Mouse (Mus musculus): ENCODE data around the gene Rhobtb1. TPM values are rescaled to one million over a fixed set of nuclear protein-coding genes. Genes with fewer than 3 reads are reported as not detected.

The Rhobtb1 gene
- polyA plus RNA-seq, 1 experiment, result 8.0 TPM

DNA sequence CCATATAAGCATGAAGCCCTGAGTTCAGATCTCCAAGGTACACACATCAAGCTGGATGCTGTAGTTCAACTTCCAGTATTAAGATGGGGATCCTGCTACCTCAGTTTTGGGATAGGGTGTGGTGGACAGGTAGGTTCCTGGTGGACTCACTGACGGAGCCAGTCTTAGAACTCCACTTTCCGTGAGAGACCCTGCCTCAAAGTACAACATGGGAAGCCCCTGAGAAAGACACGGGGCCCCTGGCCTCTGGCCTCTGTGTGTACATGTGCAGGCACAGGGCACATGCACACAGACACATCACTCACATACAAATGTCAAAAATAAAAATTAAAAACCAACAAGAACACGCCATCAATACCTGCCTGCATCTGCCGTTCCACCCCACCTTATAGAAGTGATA lies 74.2 kb downstream of the Rhobtb1 start:
- no peak for DNase-seq
- Histone ChIP-seq H3K36me3 (ENCODE audit: control insufficient read depth, insufficient read depth, low read length) (no peaks in the 10 kb centered on the region), H3K27ac (ENCODE audit: control insufficient read depth, insufficient read depth, low read length) (no peak overlapping the region), H3K27me3 (ENCODE audit: control insufficient read depth, insufficient read depth, low read length) (no peaks in the 10 kb centered on the region), H3K4me1 (replicated peaks; ENCODE audit: control insufficient read depth, insufficient read depth, low read length) (no peaks in the 10 kb centered on the region), H3K4me3 (ENCODE audit: control insufficient read depth, insufficient read depth, low read length) (no peak overlapping the region)
- TF ChIP-seq POLR2A (IDR thresholded peaks at IDR 0.05; ENCODE audit: control insufficient read depth, extremely low read depth, insufficient read depth, low read length, poor library complexity), result no peak
- TF ChIP-seq CTCF (IDR thresholded peaks at IDR 0.05; ENCODE audit: borderline replicate concordance, control insufficient read depth, extremely low read depth, insufficient read depth, low read length, poor library complexity), result no peak
- WGBS, result 97% methylated on average over 5 of the region's 5 CpGs

DNA sequence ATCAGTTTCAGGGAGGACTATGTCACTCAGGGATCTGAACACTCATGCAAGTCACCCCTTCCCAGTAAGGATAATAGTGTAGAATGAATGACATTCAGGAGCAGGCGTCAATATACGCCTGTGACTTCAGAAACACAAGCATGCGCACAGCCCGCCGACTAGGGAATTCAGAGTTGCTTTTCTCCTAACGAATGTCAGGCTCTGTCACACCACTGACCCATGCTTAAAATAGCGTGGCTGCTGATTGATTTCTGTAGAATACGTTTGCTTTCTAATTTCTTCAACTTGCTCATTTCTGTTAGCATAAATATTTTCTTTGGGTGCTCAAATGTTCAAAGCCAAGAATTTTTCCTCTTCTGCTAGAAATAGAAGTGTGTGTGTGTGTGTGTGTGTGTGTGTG lies 74.7 kb downstream of the Rhobtb1 start:
- no peak overlapping the region for H3K4me3 ChIP-seq (ENCODE audit: control insufficient read depth, insufficient read depth, low read length)
- no peaks in the 10 kb centered on the region for H3K36me3 ChIP-seq (ENCODE audit: control insufficient read depth, insufficient read depth, low read length)
- no peak for TF ChIP-seq CTCF (IDR thresholded peaks at IDR 0.05; ENCODE audit: borderline replicate concordance, control insufficient read depth, extremely low read depth, insufficient read depth, low read length, poor library complexity)
- no peak for TF ChIP-seq POLR2A (IDR thresholded peaks at IDR 0.05; ENCODE audit: control insufficient read depth, extremely low read depth, insufficient read depth, low read length, poor library complexity)
- no peak overlapping the region for H3K27ac ChIP-seq (ENCODE audit: control insufficient read depth, insufficient read depth, low read length)
- 94% methylated on average over 8 of the region's 8 CpGs for WGBS
- H3K27me3 ChIP-seq (ENCODE audit: control insufficient read depth, insufficient read depth, low read length), result no peaks in the 10 kb centered on the region
- H3K4me1 ChIP-seq (replicated peaks; ENCODE audit: control insufficient read depth, insufficient read depth, low read length), result no peaks in the 10 kb centered on the region
- no peak for DNase-seq

DNA sequence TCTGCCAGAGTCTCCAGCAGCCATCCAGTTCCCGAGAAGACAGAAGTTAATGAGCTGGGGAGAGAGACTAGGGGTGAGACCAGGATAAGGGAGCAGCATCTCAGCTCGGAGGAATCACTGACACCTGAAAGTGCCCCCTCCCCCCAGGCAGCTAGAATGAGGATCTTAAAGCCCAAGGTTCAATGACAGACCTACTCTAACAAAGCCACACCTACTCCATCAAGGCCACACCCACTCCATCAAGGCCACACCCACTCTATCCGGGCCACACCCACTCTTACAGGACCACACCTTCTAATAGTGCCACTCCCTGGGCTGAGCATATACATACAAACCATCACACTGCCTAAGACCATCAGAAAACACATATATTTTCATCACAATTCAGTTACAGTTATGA lies 86.0 kb downstream of the Rhobtb1 start:
- no peak for TF ChIP-seq CTCF (IDR thresholded peaks at IDR 0.05; ENCODE audit: borderline replicate concordance, control insufficient read depth, extremely low read depth, insufficient read depth, low read length, poor library complexity)
- TF ChIP-seq POLR2A (IDR thresholded peaks at IDR 0.05; ENCODE audit: control insufficient read depth, extremely low read depth, insufficient read depth, low read length, poor library complexity), result no peak
- H3K4me3 ChIP-seq (ENCODE audit: control insufficient read depth, insufficient read depth, low read length), result no peak overlapping the region
- no peak overlapping the region for H3K27ac ChIP-seq (ENCODE audit: control insufficient read depth, insufficient read depth, low read length)
- DNase-seq, result no peak
- H3K27me3 ChIP-seq (ENCODE audit: control insufficient read depth, insufficient read depth, low read length), result no peaks in the 10 kb centered on the region
- no peaks in the 10 kb centered on the region for H3K4me1 ChIP-seq (replicated peaks; ENCODE audit: control insufficient read depth, insufficient read depth, low read length)
- H3K36me3 ChIP-seq (ENCODE audit: control insufficient read depth, insufficient read depth, low read length), result no peaks in the 10 kb centered on the region
- 89% methylated on average over 3 of the region's 3 CpGs for WGBS

DNA sequence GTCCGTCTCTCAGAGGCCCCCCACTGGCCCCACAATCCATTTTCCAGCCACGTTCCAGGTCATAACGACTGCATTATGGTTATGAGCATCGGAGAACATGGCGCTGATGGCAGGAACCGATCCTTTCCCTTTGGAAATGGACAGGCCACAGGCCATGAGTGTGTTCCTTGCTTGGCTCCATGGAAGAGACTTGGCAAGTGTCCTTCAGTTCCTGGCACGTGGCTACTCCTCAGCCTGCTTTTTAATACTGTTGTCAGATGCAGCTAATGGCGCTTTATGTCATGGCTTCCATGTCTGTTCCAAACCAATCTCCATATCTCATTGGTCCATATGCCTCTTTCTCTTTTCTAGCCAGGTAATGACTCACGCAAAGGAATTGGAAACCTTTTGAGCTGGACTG lies 86.5 kb downstream of the Rhobtb1 start:
- TF ChIP-seq CTCF (IDR thresholded peaks at IDR 0.05; ENCODE audit: borderline replicate concordance, control insufficient read depth, extremely low read depth, insufficient read depth, low read length, poor library complexity) (no peak), POLR2A (IDR thresholded peaks at IDR 0.05; ENCODE audit: control insufficient read depth, extremely low read depth, insufficient read depth, low read length, poor library complexity) (no peak)
- Histone ChIP-seq H3K27ac (ENCODE audit: control insufficient read depth, insufficient read depth, low read length) (no peak overlapping the region), H3K27me3 (ENCODE audit: control insufficient read depth, insufficient read depth, low read length) (no peaks in the 10 kb centered on the region), H3K4me1 (replicated peaks; ENCODE audit: control insufficient read depth, insufficient read depth, low read length) (no peaks in the 10 kb centered on the region), H3K4me3 (ENCODE audit: control insufficient read depth, insufficient read depth, low read length) (no peak overlapping the region), H3K36me3 (ENCODE audit: control insufficient read depth, insufficient read depth, low read length) (no peaks in the 10 kb centered on the region)
- no peak for DNase-seq
- 95% methylated on average over 9 of the region's 9 CpGs for WGBS

DNA sequence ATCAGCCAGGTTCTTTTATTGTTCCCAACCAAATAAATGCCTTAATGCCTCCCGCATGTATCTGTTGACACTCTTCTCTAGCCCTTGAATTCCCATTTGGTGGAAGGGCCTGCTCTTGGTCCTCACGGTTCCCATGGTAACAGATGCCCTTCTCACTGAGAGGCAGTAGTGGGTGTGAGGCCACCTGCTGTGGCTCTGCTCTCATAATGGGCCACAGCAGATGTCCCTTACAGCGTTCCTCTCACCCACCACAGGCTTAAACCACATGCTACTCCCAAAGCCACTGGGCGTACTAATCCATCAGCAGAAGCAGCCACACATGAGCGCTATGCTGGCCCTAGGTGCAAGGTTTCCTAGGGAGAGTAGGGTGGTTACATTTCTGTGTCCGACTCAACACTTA lies 87.1 kb downstream of the Rhobtb1 start:
- H3K27me3 ChIP-seq (ENCODE audit: control insufficient read depth, insufficient read depth, low read length), result no peaks in the 10 kb centered on the region
- 84% methylated on average over 6 of the region's 6 CpGs for WGBS
- TF ChIP-seq POLR2A (IDR thresholded peaks at IDR 0.05; ENCODE audit: control insufficient read depth, extremely low read depth, insufficient read depth, low read length, poor library complexity), result no peak
- no peak for TF ChIP-seq CTCF (IDR thresholded peaks at IDR 0.05; ENCODE audit: borderline replicate concordance, control insufficient read depth, extremely low read depth, insufficient read depth, low read length, poor library complexity)

DNA sequence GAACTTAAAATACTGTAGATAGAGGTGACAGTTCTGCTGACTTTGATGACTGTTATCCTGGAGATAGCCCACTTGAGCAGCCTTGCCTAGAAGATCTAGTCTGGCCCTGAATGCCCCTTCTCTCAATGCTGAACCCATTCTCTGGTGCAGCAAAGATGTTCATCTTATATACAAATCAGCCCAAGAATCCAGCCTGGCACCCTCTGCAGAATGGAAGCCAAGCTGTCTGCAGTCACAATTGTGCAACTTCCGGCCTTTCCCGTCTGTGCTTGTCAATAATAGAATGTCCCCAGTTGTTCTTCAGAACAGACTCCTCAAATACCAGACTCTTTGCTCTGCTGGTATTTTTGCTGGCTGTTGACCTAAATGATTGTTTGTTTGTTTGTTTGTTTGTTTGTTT lies 89.3 kb downstream of the Rhobtb1 start:
- no peaks in the 10 kb centered on the region for H3K27me3 ChIP-seq (ENCODE audit: control insufficient read depth, insufficient read depth, low read length)
- H3K4me3 ChIP-seq (ENCODE audit: control insufficient read depth, insufficient read depth, low read length), result no peak overlapping the region
- no peaks in the 10 kb centered on the region for H3K4me1 ChIP-seq (replicated peaks; ENCODE audit: control insufficient read depth, insufficient read depth, low read length)
- no peak for DNase-seq
- no peak overlapping the region for H3K27ac ChIP-seq (ENCODE audit: control insufficient read depth, insufficient read depth, low read length)
- WGBS, result 96% methylated on average over 2 of the region's 2 CpGs
- no peak for TF ChIP-seq CTCF (IDR thresholded peaks at IDR 0.05; ENCODE audit: borderline replicate concordance, control insufficient read depth, extremely low read depth, insufficient read depth, low read length, poor library complexity)
- TF ChIP-seq POLR2A (IDR thresholded peaks at IDR 0.05; ENCODE audit: control insufficient read depth, extremely low read depth, insufficient read depth, low read length, poor library complexity), result no peak
- H3K36me3 ChIP-seq (ENCODE audit: control insufficient read depth, insufficient read depth, low read length), result no peaks in the 10 kb centered on the region

More for the DNA sequence above, 87.1 kb downstream of the Rhobtb1 start:
- H3K27ac ChIP-seq (ENCODE audit: control insufficient read depth, insufficient read depth, low read length), result no peak overlapping the region
- no peak for DNase-seq
- no peak overlapping the region for H3K4me3 ChIP-seq (ENCODE audit: control insufficient read depth, insufficient read depth, low read length)
- H3K36me3 ChIP-seq (ENCODE audit: control insufficient read depth, insufficient read depth, low read length), result no peaks in the 10 kb centered on the region
- no peaks in the 10 kb centered on the region for H3K4me1 ChIP-seq (replicated peaks; ENCODE audit: control insufficient read depth, insufficient read depth, low read length)

DNA sequence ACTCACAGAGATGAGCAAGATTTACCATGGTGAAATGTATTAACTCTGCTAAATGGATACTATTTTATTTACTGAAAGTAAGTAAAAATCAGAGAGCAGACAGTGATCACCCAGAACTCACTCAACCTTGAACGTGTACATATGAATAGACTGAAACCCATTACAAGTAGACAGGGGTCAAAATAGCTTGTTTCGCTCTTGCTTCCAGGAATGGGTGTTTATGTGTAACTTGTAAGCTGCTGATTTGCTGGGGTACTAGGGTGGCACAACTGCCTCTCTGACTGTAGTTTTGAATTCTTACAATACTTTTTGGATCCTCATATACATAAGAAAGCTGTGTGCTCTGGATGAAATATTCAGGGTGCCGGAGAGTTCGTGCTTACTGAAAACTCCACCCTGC lies 93.9 kb downstream of the Rhobtb1 start:
- TF ChIP-seq CTCF (IDR thresholded peaks at IDR 0.05; ENCODE audit: borderline replicate concordance, control insufficient read depth, extremely low read depth, insufficient read depth, low read length, poor library complexity), result no peak
- no peak for TF ChIP-seq POLR2A (IDR thresholded peaks at IDR 0.05; ENCODE audit: control insufficient read depth, extremely low read depth, insufficient read depth, low read length, poor library complexity)
- no peak overlapping the region for H3K4me3 ChIP-seq (ENCODE audit: control insufficient read depth, insufficient read depth, low read length)
- no peak overlapping the region for H3K27ac ChIP-seq (ENCODE audit: control insufficient read depth, insufficient read depth, low read length)
- DNase-seq, result no peak
- no peaks in the 10 kb centered on the region for H3K27me3 ChIP-seq (ENCODE audit: control insufficient read depth, insufficient read depth, low read length)
- WGBS, result 92% methylated on average over 4 of the region's 4 CpGs
- no peaks in the 10 kb centered on the region; the same call in 1 of the 2 replicates for H3K4me1 ChIP-seq (replicated peaks; ENCODE audit: control insufficient read depth, insufficient read depth, low read length)
- H3K36me3 ChIP-seq (ENCODE audit: control insufficient read depth, insufficient read depth, low read length), result no peaks in the 10 kb centered on the region

Measured in thymus, adult 2 months (tissue).